Mouse (Mus musculus): ENCODE results near the gene Fam207a.

DNA sequence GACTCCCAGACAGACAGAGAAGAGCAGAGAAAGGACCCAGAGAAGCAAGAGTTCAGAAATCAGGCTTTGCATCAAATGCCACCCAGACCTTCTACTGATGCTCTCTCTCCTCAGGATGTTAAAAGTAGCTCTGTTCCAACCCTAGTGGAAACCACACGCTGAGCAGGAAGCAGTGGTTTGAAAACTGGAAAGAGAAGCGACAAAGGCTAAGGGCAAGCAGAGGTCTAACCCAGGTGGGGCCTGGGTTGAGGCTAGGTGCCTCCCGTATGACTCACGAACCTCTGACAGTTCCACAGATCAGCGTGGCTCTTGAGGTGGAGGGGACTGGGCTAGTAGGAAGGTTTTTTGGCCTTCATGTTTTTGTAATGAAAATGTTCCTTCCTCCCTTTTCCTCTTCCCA is 4.9 kb upstream of the Fam207a start:
- no peak for TF ChIP-seq CTCF (IDR thresholded peaks at IDR 0.05; ENCODE audit: low read depth, low read length)
- no peak for TF ChIP-seq POLR2AphosphoS5 (IDR thresholded peaks at IDR 0.05; ENCODE audit: insufficient replicate concordance, low read depth, low read length)
- TF ChIP-seq GATA1 (IDR thresholded peaks at IDR 0.05; ENCODE audit: borderline replicate concordance, low read length), result no peak
